Mouse (Mus musculus): Measurements from ENCODE around the gene Plekhh2. TPM values are rescaled to one million over a fixed set of nuclear protein-coding genes. Genes with fewer than 3 reads are reported as not detected.
A peak's percentile ranks its signal among the peaks of the same experiment; 100 is the strongest.

Gene Plekhh2
- total and polyA plus RNA-seq, 2 experiments: 0.46 to 0.65 TPM

GRCm38 (mm10) chr17:84519346-84519745 lies 7.7 kb downstream of the Plekhh2 start:
- TF ChIP-seq POLR2A (IDR thresholded peaks at IDR 0.05; ENCODE audit: extremely low read depth, insufficient read depth, low read length): no peak
- no peak for TF ChIP-seq CTCF (IDR thresholded peaks at IDR 0.05; ENCODE audit: low read depth, low read length)
- 83% methylated on average over 3 of the region's 3 CpGs for WGBS
- no peak overlapping the region for H3K9ac ChIP-seq (ENCODE audit: low read depth, low read length)

GRCm38 (mm10) chr17:84520057-84520456 lies 8.4 kb downstream of the Plekhh2 start:
- TF ChIP-seq CTCF (IDR thresholded peaks at IDR 0.05; ENCODE audit: low read depth, low read length) (no peak), POLR2A (IDR thresholded peaks at IDR 0.05; ENCODE audit: extremely low read depth, insufficient read depth, low read length) (no peak)
- DNase-seq (ENCODE audit: extremely low read depth, low read depth, low spot score): no peak
- Histone ChIP-seq H3K36me3 (ENCODE audit: control insufficient read depth, insufficient read depth, low read length) (no peaks in the 10 kb centered on the region), H3K4me1 (ENCODE audit: control insufficient read depth, insufficient read depth, low read length) (no peaks in the 10 kb centered on the region), H3K9ac (ENCODE audit: low read depth, low read length) (no peak overlapping the region), H3K27ac (replicated peaks; ENCODE audit: insufficient read depth, low read depth, low read length) (no peak overlapping the region), H3K79me2 (ENCODE audit: control insufficient read depth, insufficient read depth, low read length) (no peaks in the 10 kb centered on the region), H3K4me3 (ENCODE audit: insufficient read depth, low read depth, low read length) (no peak overlapping the region), H3K27me3 (ENCODE audit: control insufficient read depth, insufficient read depth, low read length) (no peaks in the 10 kb centered on the region; the same call in 1 of the 2 replicates)

More at GRCm38 (mm10) chr17:84519346-84519745, 7.7 kb downstream of the Plekhh2 start:
- H3K27me3 ChIP-seq (ENCODE audit: control insufficient read depth, insufficient read depth, low read length): no peaks in the 10 kb centered on the region
- H3K36me3 ChIP-seq (ENCODE audit: control insufficient read depth, insufficient read depth, low read length): no peaks in the 10 kb centered on the region
- H3K79me2 ChIP-seq (ENCODE audit: control insufficient read depth, insufficient read depth, low read length): no peaks in the 10 kb centered on the region
- H3K4me3 ChIP-seq (ENCODE audit: insufficient read depth, low read depth, low read length): no peak overlapping the region
- no peaks in the 10 kb centered on the region for H3K4me1 ChIP-seq (ENCODE audit: control insufficient read depth, insufficient read depth, low read length)
- no peak for DNase-seq (ENCODE audit: extremely low read depth, low read depth, low spot score)
- no peak overlapping the region for H3K27ac ChIP-seq (replicated peaks; ENCODE audit: insufficient read depth, low read depth, low read length)

- Histone ChIP-seq H3K4me1 (ENCODE audit: control insufficient read depth, insufficient read depth, low read length) (no peaks in the 10 kb centered on the region), H3K4me3 (ENCODE audit: insufficient read depth, low read depth, low read length) (no peak overlapping the region), H3K27ac (replicated peaks; ENCODE audit: insufficient read depth, low read depth, low read length) (no peak overlapping the region), H3K79me2 (ENCODE audit: control insufficient read depth, insufficient read depth, low read length) (no peaks in the 10 kb centered on the region), H3K9ac (ENCODE audit: low read depth, low read length) (no peak overlapping the region), H3K36me3 (ENCODE audit: control insufficient read depth, insufficient read depth, low read length) (no peaks in the 10 kb centered on the region), H3K27me3 (ENCODE audit: control insufficient read depth, insufficient read depth, low read length) (no peaks in the 10 kb centered on the region; the same call in 1 of the 2 replicates)
- TF ChIP-seq CTCF (IDR thresholded peaks at IDR 0.05; ENCODE audit: low read depth, low read length): no peak
- no peak for TF ChIP-seq POLR2A (IDR thresholded peaks at IDR 0.05; ENCODE audit: extremely low read depth, insufficient read depth, low read length)
- DNase-seq (ENCODE audit: extremely low read depth, low read depth, low spot score): no peak
- WGBS: 78% methylated on average over 4 of the region's 4 CpGs
These were observed 17.7 kb downstream of the Plekhh2 start for GRCm38 (mm10) chr17:84529356-84529755.

- WGBS: 59% methylated on average over 3 of the region's 3 CpGs
- DNase-seq (ENCODE audit: extremely low read depth, low read depth, low spot score): no peak
- no peak overlapping the region for H3K9ac ChIP-seq (ENCODE audit: low read depth, low read length)
- no peaks in the 10 kb centered on the region for H3K79me2 ChIP-seq (ENCODE audit: control insufficient read depth, insufficient read depth, low read length)
- TF ChIP-seq POLR2A (IDR thresholded peaks at IDR 0.05; ENCODE audit: extremely low read depth, insufficient read depth, low read length) (no peak), CTCF (IDR thresholded peaks at IDR 0.05; ENCODE audit: low read depth, low read length) (no peak)
- no peak overlapping the region for H3K27ac ChIP-seq (replicated peaks; ENCODE audit: insufficient read depth, low read depth, low read length)
- H3K27me3 ChIP-seq (ENCODE audit: control insufficient read depth, insufficient read depth, low read length): no peaks in the 10 kb centered on the region
- no peaks in the 10 kb centered on the region for H3K36me3 ChIP-seq (ENCODE audit: control insufficient read depth, insufficient read depth, low read length)
- H3K4me1 ChIP-seq (ENCODE audit: control insufficient read depth, insufficient read depth, low read length): no peaks in the 10 kb centered on the region
- H3K4me3 ChIP-seq (ENCODE audit: insufficient read depth, low read depth, low read length): no peak overlapping the region
These were observed 18.6 kb downstream of the Plekhh2 start for GRCm38 (mm10) chr17:84530202-84530796.

DNA sequence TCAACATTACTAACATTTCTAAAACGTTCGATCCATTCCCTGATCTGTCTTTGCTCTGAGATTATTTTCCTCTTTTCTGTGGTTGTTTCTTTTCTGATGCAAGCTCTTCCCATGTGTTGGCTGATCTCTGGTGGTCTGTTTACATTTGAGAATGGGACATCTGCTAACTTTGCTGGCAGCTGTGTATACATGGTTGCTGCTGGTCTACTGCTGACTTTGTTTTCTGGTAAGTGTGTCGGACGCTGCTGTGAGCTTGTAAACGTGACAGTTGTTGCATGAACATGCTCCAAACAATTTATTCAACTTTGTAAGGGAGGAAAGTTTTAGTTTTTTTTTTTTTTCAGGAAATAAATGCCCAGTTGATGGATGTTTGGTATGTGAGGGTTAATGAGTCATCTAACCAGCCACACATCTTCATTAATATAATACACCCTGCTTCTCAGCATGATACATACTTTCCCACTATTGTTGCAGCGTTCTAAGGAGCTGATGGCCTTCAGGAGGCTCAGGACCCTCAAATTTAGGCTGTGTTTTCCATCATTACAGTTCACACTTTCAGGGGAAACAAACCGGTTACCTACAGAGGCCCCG lies 21.3 kb downstream of the Plekhh2 start:
- Histone ChIP-seq H3K79me2 (ENCODE audit: control insufficient read depth, insufficient read depth, low read length) (no peaks in the 10 kb centered on the region), H3K36me3 (ENCODE audit: control insufficient read depth, insufficient read depth, low read length) (no peaks in the 10 kb centered on the region), H3K9ac (ENCODE audit: low read depth, low read length) (no peak overlapping the region), H3K4me1 (ENCODE audit: control insufficient read depth, insufficient read depth, low read length) (no peaks in the 10 kb centered on the region), H3K27me3 (ENCODE audit: control insufficient read depth, insufficient read depth, low read length) (no peaks in the 10 kb centered on the region), H3K4me3 (ENCODE audit: insufficient read depth, low read depth, low read length) (no peak overlapping the region), H3K27ac (replicated peaks; ENCODE audit: insufficient read depth, low read depth, low read length) (no peak overlapping the region)
- TF ChIP-seq POLR2A (IDR thresholded peaks at IDR 0.05; ENCODE audit: extremely low read depth, insufficient read depth, low read length): no peak
- no peak for TF ChIP-seq CTCF (IDR thresholded peaks at IDR 0.05; ENCODE audit: low read depth, low read length)
- DNase-seq (ENCODE audit: extremely low read depth, low read depth, low spot score): peak; percentile 31
- WGBS: 69% methylated on average over 8 of the region's 8 CpGs

- Histone ChIP-seq H3K4me3 (ENCODE audit: insufficient read depth, low read depth, low read length) (no peak overlapping the region), H3K27me3 (ENCODE audit: control insufficient read depth, insufficient read depth, low read length) (no peaks in the 10 kb centered on the region), H3K27ac (replicated peaks; ENCODE audit: insufficient read depth, low read depth, low read length) (no peak overlapping the region), H3K9ac (ENCODE audit: low read depth, low read length) (no peak overlapping the region), H3K79me2 (ENCODE audit: control insufficient read depth, insufficient read depth, low read length) (no peaks in the 10 kb centered on the region), H3K36me3 (ENCODE audit: control insufficient read depth, insufficient read depth, low read length) (no peaks in the 10 kb centered on the region), H3K4me1 (ENCODE audit: control insufficient read depth, insufficient read depth, low read length) (no peaks in the 10 kb centered on the region)
- no peak for DNase-seq (ENCODE audit: extremely low read depth, low read depth, low spot score)
- no peak for TF ChIP-seq POLR2A (IDR thresholded peaks at IDR 0.05; ENCODE audit: extremely low read depth, insufficient read depth, low read length)
- no peak for TF ChIP-seq CTCF (IDR thresholded peaks at IDR 0.05; ENCODE audit: low read depth, low read length)
- 76% methylated on average over 4 of the region's 4 CpGs for WGBS
These were observed 22.1 kb downstream of the Plekhh2 start for GRCm38 (mm10) chr17:84533841-84534240.

Data from liver, adult 2 months (tissue).